Mouse (Mus musculus) liver, embryonic 14.5 days (tissue): ENCODE data around the gene Nhsl2.

Experiments
- CTCF ChIP-seq: IDR thresholded peaks from 2 replicates; pipeline ENCODE4 v1.5.1; 2016; ENCODE audit warnings: antibody characterized with exemption, low read depth, control low read depth
- EP300 ChIP-seq: IDR thresholded peaks from 2 replicates; pipeline ENCODE4 v1.6.1; 2016; ENCODE audit warnings: antibody characterized with exemption, low read depth

DNA sequence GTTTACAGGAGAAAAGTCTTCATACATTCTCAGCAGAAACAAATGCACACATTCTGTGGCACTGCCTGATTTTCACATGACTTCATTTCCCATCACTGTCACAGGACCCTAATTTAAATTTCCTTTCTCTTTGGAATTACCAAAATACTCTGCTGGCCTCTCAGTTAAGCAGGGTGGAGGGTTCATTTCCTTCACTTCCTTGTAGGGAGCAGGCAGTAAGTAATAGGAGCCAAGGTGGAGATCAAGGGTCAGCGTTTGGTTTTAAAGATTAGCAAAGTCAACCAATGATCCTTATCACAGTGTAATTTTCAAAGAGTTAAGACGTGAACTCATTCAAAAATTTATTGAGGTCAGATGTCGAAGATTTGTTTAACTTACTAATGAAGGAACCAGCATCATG is 175.8 kb downstream of the Nhsl2 start:
- TF ChIP-seq CTCF (no peak), EP300 (no peak)
